9 mouse cellular contexts compared by ENCODE assay signal in genomic region chr16:87128230-87128629, GRCm38 (mm10).
A peak's percentile ranks its signal among the peaks of the same experiment; 100 is the strongest.
DNase-seq lines count a peak whose midpoint lies in the region; ATAC-seq and TF ChIP-seq lines count a peak whose summit lies in the region.
"Had no signal": no experiment of that assay in that cellular context is flagged by ENCODE, and none has a peak within 500 bp of the region (broad histone marks: within the 10 kb centered on the region; RNA-seq: fewer than 3 reads in every experiment).

No protein-coding gene starts in this region.

- TF ChIP-seq CTCF in bone marrow macrophage, adult 2 months (IDR thresholded peaks at IDR 0.05; ENCODE audit: low read depth, low read length), result no peak

- no peaks in the 10 kb centered on the region for H3K9me3 ChIP-seq in forebrain, embryonic 11.5 days (ENCODE audit: control insufficient read depth, low read length)
- no peaks in the 10 kb centered on the region for H3K9me3 ChIP-seq in forebrain, embryonic 10.5 days
- no peaks in the 10 kb centered on the region for H3K9me3 ChIP-seq in kidney, embryonic 16.5 days (ENCODE audit: low read length)
- H3K9me3 ChIP-seq in stomach, embryonic 16.5 days (replicated peaks; ENCODE audit: control insufficient read depth, low read length), result no peaks in the 10 kb centered on the region
- H3K9me3 ChIP-seq: G1E had no signal

- no peak overlapping the region for H3K4me2 ChIP-seq in forebrain, embryonic 11.5 days (ENCODE audit: low read depth, low read length, severe bottlenecking)
- H3K4me2 ChIP-seq in kidney, embryonic 16.5 days (replicated peaks; ENCODE audit: low read depth, low read length), result peak overlapping the region; percentile 32; the same call in 1 of the 2 replicates
- no peak overlapping the region for H3K4me2 ChIP-seq in stomach, embryonic 16.5 days (ENCODE audit: low read depth, low read length)

- no peaks in the 10 kb centered on the region for H3K36me3 ChIP-seq in forebrain, embryonic 11.5 days (ENCODE audit: control insufficient read depth, insufficient read depth, low read length)
- H3K36me3 ChIP-seq in forebrain, embryonic 10.5 days (replicated peaks), result no peaks in the 10 kb centered on the region
- no peaks in the 10 kb centered on the region for H3K36me3 ChIP-seq in kidney, embryonic 16.5 days (ENCODE audit: insufficient read depth, low read length)
- no peaks in the 10 kb centered on the region for H3K36me3 ChIP-seq in stomach, embryonic 16.5 days (ENCODE audit: control insufficient read depth, insufficient read depth, low read length)
- H3K36me3 ChIP-seq: G1E had no signal

- 0 out of 2 replicates have a peak, but pooled peaks have one; percentile 39 for ATAC-seq in forebrain, embryonic 11.5 days (replicated peaks; ENCODE audit: low FRiP score)
- 0 out of 2 replicates have a peak, but pooled peaks have one; percentile 61 for ATAC-seq in kidney, embryonic 16.5 days (ENCODE audit: low FRiP score, low TSS enrichment)
- peak; percentile 51; the same call in 1 of the 2 replicates for ATAC-seq in stomach, embryonic 16.5 days (ENCODE audit: insufficient read depth, low FRiP score)

- H3K4me1 ChIP-seq in forebrain, embryonic 11.5 days (replicated peaks; ENCODE audit: control insufficient read depth, insufficient read depth, low read length), result no peaks in the 10 kb centered on the region
- no peaks in the 10 kb centered on the region for H3K4me1 ChIP-seq in forebrain, embryonic 10.5 days
- 0 out of 2 replicates have a peak, but pooled peaks cover 2% of the 10 kb centered on the region for H3K4me1 ChIP-seq in bone marrow macrophage, adult 2 months (ENCODE audit: control insufficient read depth, insufficient read depth, low read length)
- H3K4me1 ChIP-seq in kidney, embryonic 16.5 days (ENCODE audit: insufficient read depth, low read length), result no peaks in the 10 kb centered on the region
- H3K4me1 ChIP-seq in stomach, embryonic 16.5 days (ENCODE audit: control insufficient read depth, insufficient read depth, low read length), result no peaks in the 10 kb centered on the region

- no peak for TF ChIP-seq POLR2A in bone marrow macrophage, adult 2 months (IDR thresholded peaks at IDR 0.05; ENCODE audit: borderline replicate concordance, low read depth, low read length)

- no peak overlapping the region for H3K27ac ChIP-seq in forebrain, embryonic 11.5 days (ENCODE audit: low read depth, low read length)
- H3K27ac ChIP-seq in forebrain, embryonic 10.5 days, result no peak overlapping the region
- H3K27ac ChIP-seq in bone marrow macrophage, adult 2 months (ENCODE audit: insufficient read depth, low read depth, low read length), result no peak overlapping the region
- peak overlapping the region; percentile 50; the same call in 1 of the 2 replicates for H3K27ac ChIP-seq in kidney, embryonic 16.5 days (ENCODE audit: low read length)
- no peak overlapping the region for H3K27ac ChIP-seq in stomach, embryonic 16.5 days (ENCODE audit: low read length)

- DNase-seq in forebrain, embryonic 11.5 days (ENCODE audit: low spot score), result no peak
- no peak for DNase-seq in forebrain, embryonic 10.5 days (ENCODE audit: extremely low spot score, low spot score)
- DNase-seq in heart, adult 9 months (ENCODE audit: low spot score in 2 of 2), result peak; percentile 73 to 85
- peak; percentile 81 for DNase-seq in lung, postnatal 10 days
- DNase-seq in thymus, adult 18-20 months, result no peak

- H3K4me3 ChIP-seq in forebrain, embryonic 11.5 days (ENCODE audit: low read depth, low read length), result no peak overlapping the region
- H3K4me3 ChIP-seq in forebrain, embryonic 10.5 days, result no peak overlapping the region; the same call in 1 of the 2 replicates
- H3K4me3 ChIP-seq in bone marrow macrophage, adult 2 months (ENCODE audit: insufficient read depth, low read length), result peak overlapping the region; percentile 32; the same call in 1 of the 2 replicates
- H3K4me3 ChIP-seq in kidney, embryonic 16.5 days (ENCODE audit: low read length), result peak overlapping the region; percentile 11; the same call in 1 of the 2 replicates
- no peak overlapping the region for H3K4me3 ChIP-seq in stomach, embryonic 16.5 days (replicated peaks; ENCODE audit: low read length)

- H3K27me3 ChIP-seq in forebrain, embryonic 11.5 days (ENCODE audit: control insufficient read depth, insufficient read depth, low read length), result no peaks in the 10 kb centered on the region
- H3K27me3 ChIP-seq in forebrain, embryonic 10.5 days (ENCODE audit: poor library complexity, severe bottlenecking), result no peaks in the 10 kb centered on the region
- H3K27me3 ChIP-seq in kidney, embryonic 16.5 days (ENCODE audit: insufficient read depth, low read length), result no peaks in the 10 kb centered on the region
- no peaks in the 10 kb centered on the region for H3K27me3 ChIP-seq in stomach, embryonic 16.5 days (ENCODE audit: control insufficient read depth, insufficient read depth, low read length)

- H3K9ac ChIP-seq in forebrain, embryonic 11.5 days (ENCODE audit: low read length), result no peak overlapping the region
- H3K9ac ChIP-seq in kidney, embryonic 16.5 days (replicated peaks; ENCODE audit: low read length), result no peak overlapping the region
- no peak overlapping the region for H3K9ac ChIP-seq in stomach, embryonic 16.5 days (ENCODE audit: low read length)

- WGBS in forebrain, embryonic 11.5 days, result 71% methylated on average over 13 of the region's 13 CpGs
- WGBS in forebrain, embryonic 10.5 days, result 79% methylated on average over 13 of the region's 13 CpGs
- WGBS in kidney, embryonic 16.5 days, result 65% methylated on average over 13 of the region's 13 CpGs
- WGBS in stomach, embryonic 16.5 days, result 71% methylated on average over 13 of the region's 13 CpGs

Comparison
In these comparisons a context has a peak if more than half of its experiments do, and no peak if none do; other contexts are left out.
1. DNase-seq: peak in heart, adult 9 months (2 of 2) and lung, postnatal 10 days (single experiment); none in forebrain, embryonic 11.5 days (single experiment), forebrain, embryonic 10.5 days (single experiment) and thymus, adult 18-20 months (0 of 2).
2. H3K4me3 ChIP-seq: peak in bone marrow macrophage, adult 2 months (single experiment) and kidney, embryonic 16.5 days (single experiment); none in forebrain, embryonic 11.5 days (single experiment), forebrain, embryonic 10.5 days (single experiment) and stomach, embryonic 16.5 days (single experiment).
3. Peak in every context shown above with its lines, with median percentiles within 50 percentile points of each other: ATAC-seq.